Mouse (Mus musculus) megakaryocyte, embryonic 14.5 days (primary cell): ENCODE data around the gene Adam11. TPM values are rescaled to one million over a fixed set of nuclear protein-coding genes. Genes with fewer than 3 reads are reported as not detected.
"Not testable (repeated sequence)": the region's sequence is repeated elsewhere in the genome, so short reads cannot be mapped to it uniquely, and the experiment has no call there.

Experiments
- H3K27me3 ChIP-seq: replicated peaks from 2 replicates; pipeline ENCODE3; 2012; ENCODE audit warnings: inconsistent platforms
- H3K36me3 ChIP-seq: replicated peaks from 2 replicates; pipeline ENCODE3; 2012; ENCODE audit warnings: low read length, inconsistent platforms, mixed read lengths
- H3K4me1 ChIP-seq: 2 replicates; pipeline ENCODE4 v1.6.1; 2012; ENCODE audit warnings: inconsistent platforms
- H3K4me3 ChIP-seq: replicated peaks from 2 replicates; pipeline ENCODE3; 2012; ENCODE audit warnings: moderate library complexity, mild to moderate bottlenecking, inconsistent platforms
- H3K9me3 ChIP-seq: 2 replicates; pipeline ENCODE4 v1.6.1; 2012; ENCODE audit warnings: inconsistent platforms
- FLI1 ChIP-seq: IDR thresholded peaks from 2 replicates; pipeline ENCODE4 v1.6.1; 2012; ENCODE audit warnings: low read length, inconsistent platforms, mixed read lengths
- GATA1 ChIP-seq: IDR thresholded peaks from 3 replicates; pipeline ENCODE4 v1.6.1; 2012; ENCODE audit warnings: mixed read lengths, low read length, inconsistent platforms, borderline replicate concordance
- polyA plus RNA-seq: library from polyadenylated mRNA; stranded (reverse); fragments of >175 nt; gene quantifications from 2 replicates; pipeline ENCODE4 v1.2.3, GENCODE M21; 2012; ENCODE audit warnings: low replicate concordance; ENCODE audit not compliant: insufficient read depth

Gene Adam11
- 0.78 TPM in 1 of 2 replicates, not detected in the other for polyA plus RNA-seq

DNA sequence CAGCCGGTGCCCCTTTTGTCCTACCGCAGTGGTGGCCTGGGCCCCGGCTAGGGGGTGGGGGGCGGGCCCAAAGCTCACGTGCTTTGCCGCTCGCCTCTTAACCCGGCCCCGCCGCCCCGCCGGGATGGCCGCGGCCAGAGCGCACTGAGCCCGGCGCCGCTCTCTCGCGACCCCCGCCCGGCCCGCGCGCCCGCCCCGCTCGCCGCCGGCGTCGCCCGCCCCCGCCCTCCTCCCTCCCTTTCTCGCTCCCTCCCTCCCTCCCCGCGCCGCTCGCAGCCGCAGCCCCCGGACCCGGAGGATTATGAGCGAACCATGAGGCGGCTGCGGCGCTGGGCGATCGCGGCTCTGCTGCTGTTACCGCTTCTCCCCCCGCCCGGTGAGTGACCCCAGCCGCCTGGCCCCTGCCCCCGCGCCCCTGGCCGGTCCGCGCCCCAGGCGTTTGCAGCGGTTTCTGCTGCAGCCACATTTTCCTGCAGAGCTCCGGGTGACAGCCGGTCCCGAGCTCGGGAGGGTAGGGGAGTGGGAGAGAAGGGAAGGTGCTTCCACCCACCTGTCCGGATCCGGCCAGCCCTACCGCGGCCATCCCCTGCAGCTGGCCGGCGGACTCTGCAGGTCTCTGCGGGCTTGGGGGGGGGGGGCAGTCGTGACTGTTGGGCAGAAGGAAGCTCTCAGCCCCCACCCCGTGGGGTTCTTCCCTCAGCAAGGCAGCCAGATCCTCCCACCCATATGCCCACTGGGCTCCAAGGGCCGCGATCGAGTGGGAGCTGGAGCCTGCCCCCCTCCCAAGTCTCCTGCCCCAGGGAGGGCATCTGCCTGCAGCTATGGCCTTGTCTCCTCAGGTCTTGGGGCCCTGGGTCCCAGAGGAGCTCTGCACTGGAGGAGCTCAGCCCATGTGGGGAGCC, at the start of gene Adam11:
Gene Adam11, plus strand, starts transcription at position 131 of the 902 bp plus-strand sequence.
- Histone ChIP-seq H3K36me3 (no peaks in the 10 kb centered on the region), H3K27me3 (peaks cover 84% of the 10 kb centered on the region), H3K4me1 (peaks cover 15% of the 10 kb centered on the region), H3K9me3 (no peaks in the 10 kb centered on the region), H3K4me3 (peak within 1 kb of the TSS; percentile 81)
- TF ChIP-seq GATA1 = no peak
- no peak for TF ChIP-seq FLI1

DNA sequence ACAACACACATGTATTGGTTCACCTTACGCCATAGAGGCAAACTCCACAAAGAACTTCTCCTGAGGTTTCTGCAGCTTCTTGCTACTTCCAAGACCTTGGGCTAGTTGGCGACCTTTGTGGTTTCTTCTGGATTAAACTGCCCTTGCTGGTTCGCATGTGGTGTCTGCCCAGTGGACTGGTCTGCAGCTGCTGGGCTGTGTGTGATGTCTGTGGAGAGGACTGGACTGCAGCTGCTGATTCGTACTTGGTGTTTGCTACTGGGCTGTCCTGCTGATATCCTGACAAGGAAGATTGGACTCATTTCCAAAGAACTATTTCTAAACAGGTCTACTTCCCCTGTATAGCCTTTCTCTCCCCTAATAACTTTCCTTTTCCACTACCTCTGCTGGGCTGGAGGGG, 48.8 kb upstream of the Adam11 start:
- Histone ChIP-seq H3K4me3 (no peak overlapping the region), H3K27me3 (peaks cover 27% of the 10 kb centered on the region), H3K4me1 (no peaks in the 10 kb centered on the region), H3K36me3 (no peaks in the 10 kb centered on the region), H3K9me3 (peaks cover 26% of the 10 kb centered on the region)
- TF ChIP-seq GATA1 = no peak
- TF ChIP-seq FLI1 = no peak

DNA sequence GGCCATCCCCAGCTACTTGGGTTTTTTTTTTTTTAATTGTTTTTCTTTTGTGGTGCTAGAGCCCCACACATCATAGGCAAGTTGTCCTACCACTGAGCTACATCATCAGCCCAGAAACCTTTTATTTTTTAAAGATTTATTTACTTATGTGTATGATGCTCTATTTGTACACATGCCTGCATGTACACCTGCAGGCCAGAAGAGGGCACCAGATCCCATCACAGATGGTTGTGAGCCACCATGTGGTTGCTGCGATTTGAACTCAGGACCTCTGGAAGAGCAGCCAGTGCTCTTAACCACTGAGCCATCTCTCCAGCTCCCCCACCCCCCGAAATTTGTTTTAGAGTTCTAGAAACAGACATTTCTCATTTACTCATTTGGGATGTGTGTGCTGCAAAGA, 46.7 kb upstream of the Adam11 start:
- H3K4me3 ChIP-seq, H3K36me3 ChIP-seq, H3K4me1 ChIP-seq: not testable (repeated sequence)
- peaks cover 22% of the 10 kb centered on the region for H3K27me3 ChIP-seq
- peaks cover 45% of the 10 kb centered on the region for H3K9me3 ChIP-seq

DNA sequence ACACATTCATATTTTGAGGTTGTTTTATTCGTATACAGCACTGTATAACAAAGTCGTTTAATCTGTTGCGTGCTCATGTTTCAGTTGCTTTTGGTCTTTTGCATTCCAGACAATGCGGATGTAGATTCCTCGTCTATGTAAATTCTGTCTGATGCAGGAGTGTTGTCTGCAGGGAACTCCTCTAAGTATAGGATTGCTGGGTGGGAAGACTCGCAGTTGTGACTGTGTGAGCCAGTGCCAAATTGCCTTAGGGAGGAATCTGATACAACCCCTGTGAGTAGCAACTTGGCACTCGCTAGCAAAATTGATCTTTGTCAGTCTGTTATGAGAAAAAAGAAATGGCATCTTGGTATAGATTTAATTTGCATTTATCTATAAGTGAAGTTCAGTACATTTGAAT, 45.1 kb upstream of the Adam11 start:
- Histone ChIP-seq H3K4me1 (no peaks in the 10 kb centered on the region), H3K9me3 (peaks cover 45% of the 10 kb centered on the region), H3K4me3 (no peak overlapping the region), H3K27me3 (peaks cover 14% of the 10 kb centered on the region), H3K36me3 (no peaks in the 10 kb centered on the region)
- TF ChIP-seq GATA1 = no peak
- no peak for TF ChIP-seq FLI1

DNA sequence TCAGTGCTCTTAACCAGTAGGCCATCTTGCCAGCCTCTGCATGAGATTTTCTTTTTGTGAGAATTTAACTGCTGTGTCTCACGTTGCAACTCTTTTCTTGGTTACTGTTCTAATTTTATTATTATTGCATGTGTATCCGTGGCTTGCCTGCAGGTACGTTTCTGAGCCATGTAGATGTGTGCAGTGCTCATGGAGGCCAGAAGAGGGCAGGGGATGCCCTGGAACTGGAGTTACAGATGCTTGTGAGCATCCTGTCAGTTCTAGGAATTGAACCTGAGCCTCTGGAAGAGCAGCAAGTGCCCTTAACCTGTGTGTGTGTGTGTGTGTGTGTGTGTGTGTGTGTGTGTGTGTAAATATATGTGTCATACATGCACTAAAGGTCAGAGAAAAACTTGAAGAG, 35.7 kb upstream of the Adam11 start:
- H3K4me3 ChIP-seq = no peak overlapping the region
- TF ChIP-seq FLI1 (no peak), GATA1 (no peak)
- H3K27me3 ChIP-seq = peaks cover 33% of the 10 kb centered on the region

DNA sequence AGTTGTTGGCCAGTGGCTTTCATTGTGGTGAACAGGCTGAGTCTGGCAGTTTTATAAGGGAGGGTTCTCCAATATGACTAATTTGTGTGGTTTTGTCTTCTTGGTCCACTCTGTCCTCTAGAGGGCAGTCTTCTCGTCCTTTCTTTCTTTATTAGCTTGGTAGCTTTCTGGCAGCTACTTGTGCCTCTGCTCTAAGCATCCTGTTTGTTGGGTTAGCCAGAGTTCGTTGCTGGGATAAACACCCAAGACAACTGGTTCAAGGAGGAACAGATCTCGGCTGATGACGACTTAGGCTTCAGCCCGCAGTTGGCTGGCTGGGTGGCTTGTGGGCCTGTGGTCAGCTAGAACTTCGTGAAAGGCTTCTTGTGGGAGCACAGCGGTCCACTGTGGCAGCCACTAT, 32.6 kb upstream of the Adam11 start:
- Histone ChIP-seq H3K27me3 (peaks cover 24% of the 10 kb centered on the region), H3K9me3 (no peaks in the 10 kb centered on the region), H3K36me3 (no peaks in the 10 kb centered on the region), H3K4me1 (peaks cover 9% of the 10 kb centered on the region), H3K4me3 (no peak overlapping the region)
- TF ChIP-seq GATA1 (no peak), FLI1 (no peak)

More for the DNA sequence above, 35.7 kb upstream of the Adam11 start:
- peaks cover 4% of the 10 kb centered on the region for H3K4me1 ChIP-seq
- H3K36me3 ChIP-seq = no peaks in the 10 kb centered on the region
- H3K9me3 ChIP-seq = no peaks in the 10 kb centered on the region

DNA sequence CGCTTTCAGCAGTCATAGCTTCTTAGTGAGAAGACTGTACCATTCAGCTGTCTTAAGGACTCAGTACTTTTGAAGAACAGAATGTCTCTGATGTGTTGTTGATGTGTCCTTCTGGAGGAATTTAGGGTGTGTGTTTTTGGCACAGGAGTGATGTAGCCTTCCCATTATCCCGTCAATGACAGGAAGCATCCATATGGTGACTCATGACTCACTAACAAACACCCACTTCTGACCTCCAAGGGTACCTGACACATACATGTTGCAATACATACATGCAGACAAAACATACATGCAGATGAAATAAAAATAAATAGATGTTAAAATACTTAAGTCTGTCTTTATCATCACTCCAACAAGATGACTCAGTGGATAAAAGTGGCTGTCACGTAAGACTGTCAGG, 31.4 kb upstream of the Adam11 start:
- TF ChIP-seq FLI1 (no peak), GATA1 (no peak)
- Histone ChIP-seq H3K9me3 (peaks cover 2% of the 10 kb centered on the region), H3K4me3 (no peak overlapping the region), H3K27me3 (peaks cover 25% of the 10 kb centered on the region), H3K36me3 (no peaks in the 10 kb centered on the region), H3K4me1 (peaks cover 9% of the 10 kb centered on the region)

DNA sequence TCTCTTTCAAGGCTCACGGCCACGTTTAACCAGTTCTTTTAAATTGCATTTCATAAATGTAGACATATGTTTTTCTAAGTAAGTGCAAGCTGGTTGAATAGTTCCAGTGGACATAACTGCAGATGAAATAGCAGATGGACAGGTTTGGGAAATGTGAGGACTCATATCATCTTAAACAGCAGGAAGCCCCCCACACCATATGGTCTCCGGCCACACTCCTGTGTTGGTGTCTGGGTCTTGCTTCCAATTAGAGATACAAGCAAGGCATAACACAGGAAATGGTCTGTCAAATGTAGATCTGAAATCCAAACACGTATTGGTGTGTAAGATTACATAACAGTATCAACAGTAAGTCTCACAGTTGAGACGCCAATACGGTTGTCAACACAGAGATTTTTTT, 29.9 kb upstream of the Adam11 start:
- Histone ChIP-seq H3K36me3 (no peaks in the 10 kb centered on the region), H3K27me3 (peaks cover 35% of the 10 kb centered on the region), H3K4me1 (peaks cover 9% of the 10 kb centered on the region), H3K4me3 (no peak overlapping the region), H3K9me3 (peaks cover 9% of the 10 kb centered on the region)
- TF ChIP-seq GATA1 (no peak), FLI1 (no peak)

DNA sequence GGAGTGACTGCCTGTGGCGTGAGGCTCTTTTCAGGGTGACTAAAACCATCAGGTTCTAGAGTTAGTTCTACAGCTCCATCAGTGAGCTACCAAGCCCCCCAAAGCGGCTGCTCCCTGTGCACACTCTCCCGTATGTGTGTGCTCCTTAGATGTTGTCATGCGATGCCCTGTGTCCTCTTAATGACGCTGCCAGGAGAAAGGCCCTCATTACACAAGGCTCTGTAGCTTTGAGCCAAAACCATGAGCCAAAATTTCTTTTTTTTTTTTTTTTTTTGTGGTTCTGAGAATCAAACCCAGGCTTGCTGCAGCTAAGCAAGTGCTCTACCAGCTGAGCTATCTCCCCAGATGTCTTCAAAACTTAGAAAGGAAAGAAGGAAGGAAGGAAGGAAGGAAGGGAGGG, 28.1 kb upstream of the Adam11 start:
- H3K9me3 ChIP-seq = peaks cover 9% of the 10 kb centered on the region
- peaks cover 35% of the 10 kb centered on the region for H3K27me3 ChIP-seq
- TF ChIP-seq GATA1 (no peak), FLI1 (no peak)

DNA sequence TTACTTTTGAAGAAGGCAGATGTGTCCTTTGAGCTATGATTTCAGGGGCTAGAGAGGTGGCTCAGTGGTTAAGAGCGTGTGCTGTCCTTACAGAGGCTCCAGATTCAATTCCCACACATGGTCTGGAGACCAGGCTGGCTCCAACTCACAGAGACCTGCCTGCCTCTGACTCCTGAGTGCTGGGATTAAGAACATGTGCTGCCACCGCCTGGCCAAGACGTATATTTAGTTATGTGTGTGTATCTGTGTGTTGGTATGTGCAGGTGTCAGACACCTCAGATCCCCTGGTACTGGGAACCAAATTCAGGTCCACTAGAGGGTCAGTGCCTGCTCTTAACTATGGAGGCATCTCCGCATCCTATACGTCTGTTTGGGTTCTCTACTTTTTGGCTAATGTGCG, 26.3 kb upstream of the Adam11 start:
- Histone ChIP-seq H3K9me3 (peaks cover 9% of the 10 kb centered on the region), H3K4me1 (peaks cover 12% of the 10 kb centered on the region), H3K4me3 (no peak overlapping the region), H3K27me3 (peaks cover 50% of the 10 kb centered on the region), H3K36me3 (no peaks in the 10 kb centered on the region)
- TF ChIP-seq GATA1 = no peak
- TF ChIP-seq FLI1 = no peak

More for the DNA sequence above, 28.1 kb upstream of the Adam11 start:
- Histone ChIP-seq H3K36me3 (no peaks in the 10 kb centered on the region), H3K4me3 (no peak overlapping the region), H3K4me1 (peaks cover 9% of the 10 kb centered on the region)
